Mouse (Mus musculus) gastrocnemius, postnatal 10 days (tissue): ENCODE data around the gene Coq9. TPM values are rescaled to one million over a fixed set of nuclear protein-coding genes. Genes with fewer than 3 reads are reported as not detected.
"Not testable (repeated sequence)": the region's sequence is repeated elsewhere in the genome, so short reads cannot be mapped to it uniquely, and the experiment has no call there.

Experiments used
- DNase-seq: peaks from one replicate; pipeline ENCODE4 v3.0.0; 2021; ENCODE audit warnings: mixed read lengths
- total RNA-seq, 2 experiments: library from RNA; stranded (reverse); gene quantifications; 2 replicates each; pipeline ENCODE4 v1.2.3; 2021

The Coq9 gene
- total RNA-seq, 2 experiments from 2014 or later, result 255 to 307 TPM

GRCm38 (mm10) chr8:94821381-94821780 lies 16.7 kb upstream of the Coq9 start:
- DNase-seq, result no peak

- peak; percentile 56 for DNase-seq
Measured at GRCm38 (mm10) chr8:94822637-94823560, 15.2 kb upstream of the Coq9 start.

DNA sequence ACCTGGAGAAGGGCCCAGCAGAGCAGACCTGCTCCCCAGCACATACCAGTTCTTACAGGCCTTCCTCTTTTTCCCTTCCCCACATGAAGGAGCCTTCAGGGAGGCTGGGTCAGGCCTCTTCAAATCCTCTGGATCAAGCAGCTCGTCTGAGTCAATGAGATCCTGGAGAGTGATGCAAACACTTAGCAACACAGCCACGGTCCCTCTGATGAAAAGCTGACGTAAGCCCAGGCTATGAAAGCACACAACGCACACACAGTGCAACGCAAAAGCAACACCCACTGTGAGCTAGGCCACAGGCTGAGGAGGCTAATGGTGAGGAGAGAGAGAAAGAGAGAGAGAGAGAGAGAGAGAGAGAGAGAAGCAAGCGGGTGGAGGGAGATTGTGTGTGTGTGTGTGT lies 13.0 kb upstream of the Coq9 start:
- DNase-seq, result no peak

DNA sequence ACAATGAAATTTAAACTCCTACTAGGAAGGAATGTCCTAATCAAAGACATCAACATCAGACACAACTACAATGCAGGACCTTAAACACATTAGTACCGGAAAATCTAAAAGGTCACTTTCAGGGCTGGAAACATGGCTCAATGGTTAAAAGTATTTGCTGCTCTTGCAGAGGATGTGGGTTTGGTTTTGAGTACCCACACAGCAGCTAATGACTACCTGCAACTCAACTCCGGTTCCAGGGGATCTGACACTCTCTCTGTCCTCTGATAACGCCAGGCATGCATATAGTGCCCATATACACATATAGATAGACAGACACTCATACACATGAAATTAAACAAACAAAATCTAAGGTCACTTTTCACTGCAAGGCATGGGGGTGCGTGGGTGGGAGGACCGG lies 11.9 kb upstream of the Coq9 start:
- DNase-seq, result no peak

DNA sequence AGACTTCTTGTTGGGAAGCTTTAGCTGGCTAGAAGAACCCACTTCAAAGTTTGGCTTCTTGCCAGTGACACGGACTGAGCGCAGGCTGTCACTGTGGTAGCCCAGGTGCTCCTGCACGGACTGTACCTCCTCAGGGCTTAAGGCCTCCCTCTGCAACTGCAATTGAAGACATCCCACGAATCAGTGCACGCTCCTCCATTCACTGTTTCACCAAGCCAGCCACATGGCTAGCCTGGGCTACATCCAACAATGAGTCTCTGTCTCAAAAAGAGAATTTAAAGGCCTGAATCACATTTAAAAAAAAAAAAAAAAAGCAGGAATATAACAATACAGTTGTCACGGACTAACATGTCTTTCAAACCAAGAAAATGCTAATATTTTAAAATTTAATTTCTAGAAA lies 9.8 kb upstream of the Coq9 start:
- DNase-seq, result no peak

DNA sequence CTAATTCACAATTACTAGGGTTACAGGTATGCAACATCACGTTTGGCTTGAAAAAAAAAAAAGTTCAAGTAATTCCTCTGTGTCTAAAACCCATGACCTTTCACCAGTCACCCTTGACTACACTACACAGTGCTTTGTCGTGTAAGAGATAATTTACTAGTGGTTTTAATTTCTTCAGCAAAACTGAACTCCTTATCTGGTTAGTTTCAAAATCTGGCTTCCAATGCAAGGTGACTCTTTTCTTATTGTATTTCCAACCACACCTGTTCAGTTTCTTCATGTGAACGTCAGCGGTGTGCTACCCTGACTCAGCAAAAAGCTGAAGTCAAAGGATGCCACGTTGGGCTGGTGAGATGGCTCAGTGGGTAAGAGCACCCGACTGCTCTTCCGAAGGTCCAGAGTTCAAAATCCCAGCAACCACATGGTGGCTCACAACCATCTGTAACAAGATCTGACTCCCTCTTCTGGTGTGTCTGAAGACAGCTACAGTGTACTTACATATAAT lies 4.2 kb upstream of the Coq9 start:
- not testable (repeated sequence) for DNase-seq

GRCm38 (mm10) chr8:94835751-94836150 lies 2.4 kb upstream of the Coq9 start:
- DNase-seq, result not testable (repeated sequence)

DNA sequence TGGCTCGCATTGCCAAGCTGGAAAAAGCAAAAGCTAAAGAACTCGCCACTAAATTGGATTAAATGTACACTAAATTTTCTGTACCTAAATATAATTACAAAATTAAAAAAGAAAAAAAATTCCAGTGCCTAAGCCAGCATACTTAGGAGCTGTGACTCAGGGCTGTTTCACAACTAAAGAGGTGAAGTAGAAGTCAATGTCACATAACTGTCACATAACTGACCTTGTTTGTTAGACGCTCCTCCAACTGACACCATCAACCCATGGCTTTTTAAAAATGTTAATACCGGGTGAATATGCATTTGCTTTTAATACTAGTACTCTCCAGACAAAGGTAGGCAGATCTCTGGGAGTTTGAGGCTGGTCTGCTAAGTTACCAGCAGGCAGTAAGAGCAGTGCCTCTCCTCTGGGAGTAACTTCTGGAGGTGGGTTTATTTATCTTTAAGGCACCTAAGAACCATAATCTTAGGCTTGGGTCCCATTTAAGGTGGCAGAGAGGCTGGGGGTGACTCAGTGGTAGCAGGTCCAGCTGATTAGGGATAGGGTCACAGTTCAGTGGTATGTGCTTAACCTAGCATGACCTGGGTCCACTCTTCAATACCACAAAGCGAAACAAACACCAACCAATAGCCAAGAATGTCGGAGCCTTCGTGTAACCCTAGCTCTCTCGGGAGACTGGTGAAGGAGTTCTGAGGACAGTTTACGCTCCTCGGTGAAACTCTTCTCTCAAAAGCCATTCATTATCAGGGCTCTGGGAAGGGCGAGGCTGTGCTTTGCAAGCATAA lies 1.5 kb upstream of the Coq9 start:
- DNase-seq, result no peak

GRCm38 (mm10) chr8:94838600-94838999 lies 479 bp downstream of the Coq9 start:
- peak; percentile 80 for DNase-seq

GRCm38 (mm10) chr8:94841183-94841582 lies 3.1 kb downstream of the Coq9 start:
- DNase-seq, result no peak

DNA sequence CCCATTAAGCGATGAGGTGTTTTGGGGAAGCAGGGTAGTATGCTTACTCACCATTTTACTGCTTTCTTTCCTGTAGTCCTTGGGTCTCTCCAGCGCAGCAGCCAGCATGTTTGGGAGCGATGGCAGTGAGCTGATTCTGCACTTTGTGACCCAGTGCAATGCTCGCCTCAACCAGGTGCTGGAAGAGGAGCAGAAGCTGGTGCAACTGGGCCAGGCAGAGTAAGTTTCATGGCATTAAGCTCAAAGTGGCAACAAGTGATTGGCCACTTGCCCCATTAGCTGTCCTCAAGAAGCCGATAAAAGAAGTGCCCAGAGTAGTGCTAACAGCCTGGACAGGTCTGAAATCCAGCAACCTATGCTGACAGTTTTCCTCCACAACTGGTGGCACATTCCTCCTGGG lies 11.9 kb downstream of the Coq9 start:
- DNase-seq, result no peak

GRCm38 (mm10) chr8:94854761-94855160 lies 16.6 kb downstream of the Coq9 start:
- DNase-seq, result not testable (repeated sequence)

- DNase-seq, result no peak
Measured at GRCm38 (mm10) chr8:94857011-94857345, 18.9 kb downstream of the Coq9 start.

DNA sequence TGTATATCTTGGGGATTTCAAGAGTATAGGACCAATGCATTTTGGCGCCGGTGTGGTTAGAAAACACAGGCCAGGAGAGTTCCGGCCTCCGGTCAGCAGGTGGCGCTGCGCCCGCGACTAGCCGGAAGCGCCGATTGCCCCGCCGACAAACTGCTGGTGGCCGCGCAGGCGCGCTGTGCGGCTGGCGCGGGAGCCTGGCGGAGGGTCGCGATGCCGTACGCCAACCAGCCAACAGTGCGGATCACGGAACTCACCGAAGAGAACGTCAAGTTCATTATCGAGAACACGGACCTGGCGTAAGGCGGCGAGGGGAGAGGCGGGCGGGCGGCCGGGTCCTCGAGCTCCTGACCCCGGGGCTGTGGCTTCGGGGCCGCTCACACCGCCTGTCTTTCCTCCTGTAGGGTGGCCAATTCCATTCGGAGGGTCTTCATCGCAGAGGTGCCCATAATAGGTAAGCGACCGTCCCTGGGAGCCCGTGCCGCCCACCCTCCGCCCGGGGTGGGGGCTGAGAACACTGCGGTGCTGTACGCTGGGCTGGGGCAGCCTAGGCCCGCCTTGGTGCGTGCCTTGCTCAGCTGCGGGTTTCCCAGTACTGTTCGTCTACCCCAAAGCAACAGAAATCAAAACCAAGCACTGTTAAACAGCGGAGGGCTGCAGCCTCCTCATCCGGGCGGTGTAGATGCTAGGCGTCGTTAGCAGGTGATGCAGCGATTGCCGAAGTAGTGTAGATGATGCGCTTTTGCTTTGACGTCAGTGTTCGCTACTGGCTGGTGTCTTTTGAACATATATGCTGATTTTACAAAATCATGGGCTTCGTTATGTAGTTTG lies 19.4 kb downstream of the Coq9 start, which contains the start of gene Polr2c:
Gene Polr2c, plus strand, starts transcription at position 105 of the 828 bp plus-strand sequence.
- peak; percentile 95 for DNase-seq

DNA sequence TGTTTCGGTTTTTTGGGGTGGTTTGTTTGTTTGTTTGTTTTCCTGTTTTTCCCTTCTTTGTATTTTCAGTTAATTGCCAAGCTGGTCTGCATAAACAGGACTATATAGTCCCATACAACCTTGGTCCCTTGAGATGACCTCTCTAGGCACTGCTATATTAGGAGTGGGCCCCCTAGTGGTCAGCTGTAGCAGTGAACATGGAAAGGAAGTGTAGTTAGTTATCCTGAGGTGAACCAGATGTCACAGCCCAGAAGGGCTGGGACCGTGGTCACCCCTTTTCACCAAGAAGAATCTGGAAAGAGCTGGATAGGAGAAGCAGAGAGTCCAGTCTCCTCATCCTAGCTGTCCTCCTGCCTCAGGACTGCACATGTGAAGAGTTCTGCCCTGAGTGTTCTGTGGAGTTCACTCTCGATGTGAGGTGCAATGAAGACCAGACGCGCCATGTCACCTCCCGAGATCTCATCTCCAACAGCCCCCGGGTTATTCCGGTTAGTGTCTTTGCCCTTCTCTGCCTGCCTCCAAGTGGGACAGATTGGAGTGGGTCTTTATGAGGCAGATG lies 23.3 kb downstream of the Coq9 start:
- peak; percentile 74 for DNase-seq

- DNase-seq, result no peak
Measured at GRCm38 (mm10) chr8:94862487-94863220, 24.5 kb downstream of the Coq9 start.

DNA sequence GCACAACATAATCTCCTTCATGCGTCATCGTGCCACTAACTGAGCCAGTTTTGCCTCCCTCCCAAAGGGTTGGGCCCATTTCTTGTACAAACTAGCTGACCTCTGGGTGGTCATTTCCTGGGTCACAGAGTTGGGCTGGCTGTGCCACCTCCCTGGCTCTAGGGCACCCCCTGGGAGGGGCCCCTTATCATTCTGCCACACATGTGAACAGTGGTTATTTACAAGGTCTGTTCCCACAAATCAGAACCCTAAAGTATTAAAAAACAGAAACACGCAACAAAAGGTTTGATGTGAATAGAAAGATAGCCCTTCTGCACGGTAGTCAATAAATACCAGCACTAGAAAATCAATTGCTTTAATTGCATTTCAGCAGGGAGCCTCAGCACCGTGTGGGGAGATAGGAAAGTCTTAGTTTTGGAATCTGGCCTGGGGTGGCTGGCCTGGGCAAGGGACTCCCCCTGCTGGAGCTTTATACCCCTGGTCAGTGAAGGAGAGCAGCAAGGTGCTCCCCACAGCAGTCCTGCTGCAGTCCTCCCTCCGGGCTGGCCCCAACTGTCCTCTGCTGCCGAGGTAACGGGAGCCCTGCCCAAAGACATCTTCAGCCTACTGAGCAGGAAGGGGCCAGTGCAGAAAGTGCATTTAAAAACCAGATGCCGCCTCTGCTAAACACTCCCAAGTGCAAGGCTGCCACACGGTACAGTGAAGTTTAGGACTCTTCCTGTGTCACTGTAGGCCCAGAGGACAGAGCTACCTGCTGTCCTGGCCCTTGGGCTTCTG lies 26.0 kb downstream of the Coq9 start:
- no peak for DNase-seq

GRCm38 (mm10) chr8:94865292-94865691 lies 27.2 kb downstream of the Coq9 start:
- no peak for DNase-seq

DNA sequence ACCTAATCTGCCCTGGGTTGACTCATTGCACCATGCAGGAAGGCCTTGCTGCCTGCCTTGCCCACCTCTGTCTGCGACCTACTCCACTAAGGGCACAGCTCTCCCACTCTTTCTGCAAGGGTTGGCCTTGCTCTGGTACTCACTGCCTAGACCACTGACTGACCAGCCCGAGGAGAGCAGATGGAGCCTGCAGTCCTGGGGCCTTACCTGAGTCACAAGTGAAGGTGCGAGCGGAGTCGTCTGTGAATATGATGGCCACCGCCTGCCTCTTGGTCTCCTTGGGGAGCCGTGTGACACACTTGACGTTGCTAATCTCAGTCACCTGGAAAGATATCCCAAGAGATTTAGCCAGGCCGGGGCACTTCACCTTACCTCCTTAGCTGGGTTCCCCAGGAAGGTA lies 28.8 kb downstream of the Coq9 start:
- no peak for DNase-seq

DNA sequence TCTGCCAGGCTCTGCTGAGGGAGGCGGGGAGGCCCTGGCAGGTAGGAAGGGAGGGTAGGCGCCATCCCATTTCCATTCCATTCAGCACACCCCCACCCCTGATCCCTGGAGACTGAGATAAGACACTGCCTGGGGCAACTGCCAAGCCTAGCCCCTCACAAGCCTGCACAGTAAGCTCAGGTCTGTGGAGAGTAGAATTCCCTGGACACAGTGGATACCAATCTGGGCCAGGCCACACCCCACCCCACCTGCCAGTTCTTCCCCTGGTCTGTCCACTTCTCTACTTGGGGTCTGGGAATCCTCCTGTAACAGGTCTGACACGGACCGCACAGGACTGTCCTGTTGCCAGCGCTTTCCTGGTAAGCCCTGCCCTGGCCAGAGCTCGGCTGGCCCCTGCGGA lies 31.0 kb downstream of the Coq9 start:
- DNase-seq, result no peak
